Mouse (Mus musculus): ENCODE data around the gene Ift80. TPM values are rescaled to one million over a fixed set of nuclear protein-coding genes. Genes with fewer than 3 reads are reported as not detected.

Ift80 gene
- total and polyA plus RNA-seq, 3 experiments = 10.8 to 13.8 (median 11.5) TPM

DNA sequence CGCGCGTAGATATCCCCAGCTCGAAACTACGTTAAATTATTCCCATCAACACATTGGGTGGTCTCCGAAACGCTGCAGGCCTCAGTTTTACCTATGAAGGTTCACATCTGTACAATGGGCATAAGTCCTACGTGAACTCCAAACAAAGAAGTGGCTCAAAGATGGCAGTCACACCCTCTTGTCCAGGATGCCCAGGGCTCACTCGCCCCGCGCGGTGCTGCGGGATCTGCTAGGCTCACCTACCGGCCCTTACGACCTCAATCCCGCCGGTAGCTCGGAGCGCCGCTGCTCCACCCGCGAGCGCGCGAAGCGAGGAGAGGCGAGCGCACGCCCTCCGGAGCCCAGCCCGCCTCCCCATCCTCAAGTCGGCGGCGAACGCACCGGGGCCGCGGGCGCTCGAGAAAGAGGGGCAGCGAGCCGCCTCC is 39.8 kb upstream of the Ift80 start:
- dilution Hi-C loops (cut with MboI; ENCODE audit: extremely low pct_ligation_motif_present, extremely low pct_unique_long_range_greater_than_20kb, low sequenced_read_pairs) = no loop called here
- 0 out of 2 replicates have a peak overlapping the region, but pooled peaks have one; percentile 63 for H3K4me2 ChIP-seq (ENCODE audit: insufficient read depth, low read depth, poor library complexity, severe bottlenecking)
- peaks cover 0 to 13% of the 10 kb centered on the region in 2 experiments; a peak in 2 of 4 replicates for H3K4me1 ChIP-seq (ENCODE audit: control insufficient read depth in 1 of 2, insufficient read depth in 2 of 2)
- in situ Hi-C loops (cut with MboI; ENCODE audit: low pct_ligation_motif_present, low pct_unique_long_range_greater_than_20kb, low sequenced_read_pairs) = no loop called here
- peak; percentile 42 for DNase-seq (ENCODE audit: extremely low read depth)
- H3K9ac ChIP-seq (ENCODE audit: insufficient read depth, low read depth) = peak overlapping the region; percentile 31
- H3K27me3 ChIP-seq (replicated peaks) = no peaks in the 10 kb centered on the region
- H3K36me3 ChIP-seq (replicated peaks in 1 of 2; ENCODE audit: control insufficient read depth in 1 of 2, insufficient read depth in 1 of 2, low read length in 1 of 2) = peaks cover 3 to 8% of the 10 kb centered on the region in 2 experiments
- no peak overlapping the region for H3K27ac ChIP-seq (ENCODE audit: insufficient read depth, low read depth)
- H3K9me3 ChIP-seq (replicated peaks; ENCODE audit: low read length) = peaks cover 3% of the 10 kb centered on the region
- H3K4me3 ChIP-seq (replicated peaks in 1 of 3; ENCODE audit: low read depth in 2 of 3, low read length in 2 of 3, poor library complexity in 1 of 3) = peak overlapping the region; percentile 66 to 93 (median 84)
- H3K79me2 ChIP-seq (replicated peaks; ENCODE audit: control insufficient read depth, extremely low read depth, insufficient read depth, poor library complexity, severe bottlenecking) = peaks cover 24% of the 10 kb centered on the region
- TF ChIP-seq RAD21 (IDR thresholded peaks at IDR 0.05; ENCODE audit: low read depth, low read length) = no peak
- TF ChIP-seq MYC (IDR thresholded peaks at IDR 0.05; ENCODE audit: low read depth, low read length) = peak; percentile 61
- peak; percentile 51 for TF ChIP-seq SIN3A (IDR thresholded peaks at IDR 0.05; ENCODE audit: low read length)
- TF ChIP-seq ZMIZ1 (IDR thresholded peaks at IDR 0.05; ENCODE audit: low read depth, low read length) = no peak
- 0 out of 2 replicates have a peak, but pooled peaks have one; percentile 22 for TF ChIP-seq MEF2A (IDR thresholded peaks at IDR 0.05; ENCODE audit: borderline replicate concordance, low read depth, low read length)
- TF ChIP-seq UBTF (IDR thresholded peaks at IDR 0.05; ENCODE audit: low read depth, low read length) = peak; percentile 85
- TF ChIP-seq ELF1 (IDR thresholded peaks at IDR 0.05; ENCODE audit: low read depth, low read length) = no peak

DNA sequence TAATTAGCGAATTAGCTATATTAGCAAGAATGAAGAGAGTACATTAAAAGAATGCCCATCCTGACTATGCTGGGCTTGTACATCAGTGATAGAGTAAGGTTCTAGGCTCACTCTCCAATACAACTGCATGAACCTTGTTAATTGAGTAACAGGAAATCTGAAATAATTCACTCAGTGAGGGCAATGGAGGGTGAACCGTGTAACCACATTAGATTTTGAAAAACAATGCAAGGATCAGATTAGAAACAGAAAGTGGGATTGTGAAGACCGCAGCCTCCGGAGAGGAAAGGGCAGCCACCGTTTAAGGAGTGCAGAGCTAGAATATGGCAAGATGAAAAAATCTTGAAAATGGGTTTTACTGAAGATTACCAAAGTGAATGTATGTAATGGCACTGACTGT is 36.9 kb upstream of the Ift80 start:
- dilution Hi-C loops (cut with MboI; ENCODE audit: extremely low pct_ligation_motif_present, extremely low pct_unique_long_range_greater_than_20kb, low sequenced_read_pairs) (no loop called here), in situ Hi-C loops (cut with MboI; ENCODE audit: low pct_ligation_motif_present, low pct_unique_long_range_greater_than_20kb, low sequenced_read_pairs) (no loop called here)
- Histone ChIP-seq H3K4me3 (replicated peaks in 1 of 3; ENCODE audit: low read depth in 2 of 3, low read length in 2 of 3, poor library complexity in 1 of 3) (peak overlapping the region; percentile 13 to 50 (median 46)), H3K27ac (ENCODE audit: insufficient read depth, low read depth) (no peak overlapping the region), H3K27me3 (replicated peaks) (no peaks in the 10 kb centered on the region), H3K9me3 (replicated peaks; ENCODE audit: low read length) (peaks cover 3% of the 10 kb centered on the region), H3K4me1 (ENCODE audit: control insufficient read depth in 1 of 2, insufficient read depth in 2 of 2) (peaks cover 0 to 17% of the 10 kb centered on the region in 2 experiments; a peak in 2 of 4 replicates), H3K79me2 (replicated peaks; ENCODE audit: control insufficient read depth, extremely low read depth, insufficient read depth, poor library complexity, severe bottlenecking) (peaks cover 27% of the 10 kb centered on the region), H3K4me2 (ENCODE audit: insufficient read depth, low read depth, poor library complexity, severe bottlenecking) (peak overlapping the region; percentile 81), H3K9ac (ENCODE audit: insufficient read depth, low read depth) (peak overlapping the region; percentile 50), H3K36me3 (replicated peaks in 1 of 2; ENCODE audit: control insufficient read depth in 1 of 2, insufficient read depth in 1 of 2, low read length in 1 of 2) (peaks cover 6 to 20% of the 10 kb centered on the region in 2 experiments)
- peak; percentile 41 for DNase-seq (ENCODE audit: extremely low read depth)
- TF ChIP-seq IRF4 (IDR thresholded peaks at IDR 0.05; ENCODE audit: low read depth, low read length) (0 out of 2 replicates have a peak, but pooled peaks have one; percentile 20), ZKSCAN1 (IDR thresholded peaks at IDR 0.05; ENCODE audit: borderline replicate concordance, low read depth, low read length) (no peak), ZMIZ1 (IDR thresholded peaks at IDR 0.05; ENCODE audit: low read depth, low read length) (no peak), MEF2A (IDR thresholded peaks at IDR 0.05; ENCODE audit: borderline replicate concordance, low read depth, low read length) (0 out of 2 replicates have a peak, but pooled peaks have one; percentile 9), UBTF (IDR thresholded peaks at IDR 0.05; ENCODE audit: low read depth, low read length) (no peak), HCFC1 (IDR thresholded peaks at IDR 0.05; ENCODE audit: low read depth, low read length) (no peak), CHD2 (IDR thresholded peaks at IDR 0.05; ENCODE audit: low read length) (no peak), NELFE (IDR thresholded peaks at IDR 0.05; ENCODE audit: low read depth, low read length) (no peak), KAT2A (IDR thresholded peaks at IDR 0.05; ENCODE audit: insufficient replicate concordance, low read length) (no peak), TBP (conservative IDR thresholded peaks at IDR 0.05; ENCODE audit: low read depth, low read length) (no peak)
